Mouse (Mus musculus) kidney, postnatal 4 days (tissue): ENCODE results near the gene Igf1.

Experiments
- DNase-seq, 2 experiments: peaks; one replicate each; pipeline ENCODE4 v3.0.0; 2021; ENCODE audit warnings: mixed read lengths in 2 of 2

The Igf1 gene

DNA sequence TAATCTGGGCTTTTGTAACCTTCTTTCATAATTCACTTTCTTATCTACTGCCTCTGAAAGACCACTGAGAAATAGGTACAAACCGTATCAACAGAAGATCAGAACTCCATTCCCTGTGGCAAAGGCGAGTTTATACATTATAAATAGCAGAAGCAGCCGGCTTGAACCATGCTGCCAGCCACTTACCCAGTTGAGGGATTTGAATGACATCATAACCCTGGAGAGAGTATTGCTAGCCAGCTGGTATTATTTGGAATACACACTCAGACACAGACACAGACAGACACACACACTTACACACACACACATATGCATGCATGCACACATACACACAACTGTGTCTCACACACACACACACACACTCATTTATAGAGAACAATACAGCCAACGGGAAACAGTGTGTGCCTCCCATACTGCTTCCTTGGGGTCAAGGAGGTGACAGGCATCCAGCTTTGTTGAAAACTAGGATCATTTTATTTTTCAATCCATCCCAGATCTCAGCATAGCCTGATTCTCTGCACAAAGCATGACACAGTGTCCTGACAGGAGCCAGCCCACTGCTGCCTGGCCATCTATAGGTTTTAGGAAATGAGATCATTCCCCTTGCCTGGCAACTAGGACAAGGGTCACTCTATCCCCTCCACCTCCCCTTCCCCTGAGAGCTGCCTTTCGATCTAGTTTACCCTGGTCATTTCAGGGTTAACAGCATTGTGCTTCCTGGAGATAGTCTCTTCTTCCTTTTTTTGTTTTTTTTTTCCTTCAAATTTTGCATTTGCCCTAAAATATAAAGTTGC, at the start of gene Igf1:
Gene Igf1, plus strand, starts transcription at position 253 of the 794 bp plus-strand sequence.
- no peak for DNase-seq

DNA sequence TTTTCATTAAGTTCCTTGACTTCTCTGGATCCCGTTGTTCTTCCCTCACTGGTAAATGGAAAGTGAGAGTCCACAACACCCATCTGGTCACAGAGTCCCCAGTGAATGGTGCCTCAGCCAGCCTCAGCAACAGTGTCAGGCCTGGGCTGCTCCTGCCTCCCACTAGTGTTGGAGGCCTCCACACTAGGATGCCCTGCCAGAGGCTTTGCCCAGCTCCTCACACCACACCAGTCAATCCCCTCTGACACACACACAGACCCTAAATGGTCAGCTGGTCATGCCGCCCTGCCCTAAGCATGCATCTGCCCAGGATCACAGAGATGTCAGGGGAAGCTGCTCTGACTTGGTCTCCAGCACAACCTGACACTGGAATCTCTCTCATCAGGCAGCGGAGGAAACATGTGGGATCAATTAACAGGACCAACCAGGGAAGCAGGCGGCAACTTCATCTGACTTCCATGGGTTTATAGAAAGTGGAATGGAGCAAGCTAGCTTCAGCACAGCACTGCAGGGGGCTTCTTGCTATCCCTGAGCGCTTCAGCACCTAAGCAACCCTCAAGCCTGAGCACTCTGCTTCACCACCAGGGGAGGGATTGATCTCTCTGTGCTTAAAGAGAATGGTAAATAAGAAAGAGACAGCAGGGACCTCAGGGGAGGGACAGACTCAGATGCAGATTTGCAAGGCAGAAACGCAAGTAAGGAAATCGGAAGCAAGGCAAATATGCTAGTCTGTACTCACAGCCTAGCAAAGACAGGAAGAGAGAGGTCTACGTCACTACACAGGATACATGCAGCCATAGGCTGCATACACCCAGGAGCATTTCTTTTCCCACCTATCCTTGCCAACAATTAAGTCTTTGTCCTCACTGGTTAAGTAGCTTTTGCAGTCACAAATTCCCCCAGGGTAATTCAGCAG, 45.6 kb upstream of the Igf1 start:
- no peak for DNase-seq

DNA sequence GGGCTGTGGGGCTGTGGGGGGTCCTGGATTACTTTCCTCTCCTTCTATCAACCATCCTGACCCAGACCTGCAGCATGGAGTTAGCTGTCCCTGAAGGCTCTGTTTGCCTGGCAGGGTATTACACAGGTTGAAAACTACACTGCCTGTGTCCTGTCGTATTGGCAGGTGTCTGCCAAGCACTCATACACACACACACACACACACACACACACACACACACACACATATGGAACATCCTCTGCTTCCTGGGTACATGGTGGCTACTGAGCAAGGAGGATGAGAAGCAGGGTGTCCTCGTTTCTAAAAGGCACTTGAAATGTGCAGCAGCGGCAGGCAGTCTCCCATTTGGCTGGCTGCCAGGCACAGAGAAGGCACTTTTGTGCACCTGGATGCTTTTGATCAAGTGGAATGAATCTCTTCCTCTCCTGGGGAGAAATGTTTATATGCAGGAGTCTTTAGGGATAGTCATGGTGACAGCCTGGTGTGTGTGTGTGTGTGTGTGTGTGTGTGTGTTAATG, 44.9 kb upstream of the Igf1 start:
- peak; percentile 22 to 31 for DNase-seq

DNA sequence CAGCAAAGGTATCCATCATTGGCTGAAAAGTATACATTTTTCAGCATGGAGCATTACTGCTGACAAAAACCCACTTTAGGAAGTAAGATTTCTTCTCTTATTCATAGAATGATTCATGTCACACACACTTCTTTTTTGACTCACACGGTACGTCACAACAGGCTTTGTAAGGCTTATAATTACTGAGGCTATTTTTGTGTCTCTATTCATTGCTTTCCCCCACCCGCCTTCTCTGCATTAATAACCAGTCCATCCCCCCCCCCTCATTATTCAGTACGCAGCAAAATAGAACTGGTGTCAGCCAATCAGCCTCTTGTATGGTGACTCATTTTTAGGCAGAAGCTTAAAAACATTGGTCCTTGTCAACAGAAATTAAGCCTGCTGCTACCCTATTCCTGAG, 41.2 kb upstream of the Igf1 start:
- no peak for DNase-seq

DNA sequence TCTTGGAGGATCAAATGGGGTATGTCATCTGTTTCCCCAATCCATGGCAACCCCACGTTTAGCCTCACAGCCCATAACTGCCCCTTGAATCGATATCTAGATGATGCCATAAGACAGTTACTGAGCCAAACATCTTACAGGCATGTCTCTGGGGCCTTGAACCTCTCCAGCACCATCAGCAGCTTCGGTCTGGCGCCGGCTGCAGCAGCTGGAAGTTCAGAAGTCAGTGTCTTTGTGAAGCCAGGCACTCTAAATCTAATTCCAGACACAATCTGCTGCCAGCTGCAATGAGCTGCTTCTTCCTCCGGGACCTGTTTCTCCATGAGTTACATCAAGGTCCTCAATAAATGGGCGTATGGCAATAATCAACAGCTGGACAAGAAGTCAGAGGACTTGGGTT, 40.3 kb upstream of the Igf1 start:
- DNase-seq, result peak; percentile 17 to 20

DNA sequence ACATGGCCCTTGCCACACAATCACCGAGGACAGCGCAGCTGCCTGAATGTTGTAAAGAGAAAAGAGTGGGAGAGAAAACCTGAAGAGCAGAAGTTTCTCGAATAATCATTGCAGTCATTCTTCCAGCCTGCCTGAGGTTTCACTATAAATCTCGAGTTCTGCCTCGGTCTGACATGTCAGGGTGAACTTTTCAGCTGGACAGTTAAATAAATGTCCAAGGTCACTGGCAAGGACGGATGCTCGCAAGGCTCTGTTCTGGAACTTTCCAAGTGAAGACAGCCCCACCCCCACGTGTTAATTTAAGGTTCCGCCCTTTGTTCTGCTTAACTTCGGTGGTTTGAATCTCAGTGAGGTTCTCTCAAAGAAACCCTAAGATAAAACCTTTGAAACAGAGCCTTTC, 36.2 kb upstream of the Igf1 start:
- peak in 1 of 2 experiments; percentile 21 for DNase-seq

DNA sequence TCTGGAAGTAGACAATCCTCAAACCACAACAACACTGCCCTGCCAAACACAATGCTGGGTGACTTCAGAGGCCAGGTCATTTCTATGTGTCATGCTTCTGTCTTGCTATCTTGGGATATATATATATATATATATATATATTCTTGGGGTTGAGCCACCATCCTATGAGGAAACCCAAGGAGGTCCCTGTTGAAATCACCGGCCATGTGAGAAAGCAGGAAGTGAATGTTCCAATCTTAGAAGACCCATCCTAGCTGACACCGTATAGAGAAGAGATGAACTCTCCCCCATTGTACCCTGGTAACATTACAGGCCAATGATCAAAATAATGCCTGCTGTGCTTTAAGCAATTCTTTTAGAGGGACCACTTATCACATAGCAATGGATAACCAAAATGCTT, 28.1 kb upstream of the Igf1 start:
- no peak for DNase-seq

DNA sequence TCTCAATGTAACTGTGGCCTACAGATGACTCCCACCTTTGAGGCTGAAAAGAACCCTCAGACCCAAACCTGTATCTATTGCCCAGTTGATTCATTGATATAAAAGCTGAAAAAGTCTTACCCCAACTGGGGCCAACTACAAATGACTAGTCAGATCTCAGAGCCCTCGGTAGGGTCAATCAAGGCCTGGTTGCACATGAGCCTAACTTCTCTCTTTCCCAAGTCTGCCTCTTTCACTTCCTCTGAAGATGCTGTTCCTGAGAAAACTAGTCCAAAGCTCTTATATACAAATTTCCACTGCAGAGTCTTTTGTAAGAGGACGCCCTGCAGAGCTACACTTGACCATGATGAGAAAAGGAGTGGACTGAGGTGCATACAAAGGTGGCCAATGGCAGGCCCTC, 27.4 kb upstream of the Igf1 start:
- DNase-seq, result no peak

DNA sequence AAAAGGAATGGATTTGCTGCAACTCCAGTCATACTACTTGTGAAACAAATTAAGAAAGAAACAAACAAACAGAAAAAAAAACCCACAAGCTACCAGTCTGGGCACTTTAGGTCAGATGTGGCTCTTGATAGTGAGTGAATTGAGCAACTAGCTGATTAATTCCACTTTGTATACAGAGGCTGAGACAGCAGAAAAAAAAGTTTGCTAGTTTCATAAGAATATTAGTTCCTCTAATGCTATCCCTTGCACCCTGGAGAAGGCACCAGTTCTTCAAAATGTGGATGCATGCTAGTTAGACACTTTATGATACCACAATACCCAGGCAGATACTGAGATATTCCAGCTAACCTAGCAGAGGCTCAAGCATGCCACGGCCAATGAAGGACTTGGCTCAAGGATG, 26.0 kb upstream of the Igf1 start:
- no peak for DNase-seq

DNA sequence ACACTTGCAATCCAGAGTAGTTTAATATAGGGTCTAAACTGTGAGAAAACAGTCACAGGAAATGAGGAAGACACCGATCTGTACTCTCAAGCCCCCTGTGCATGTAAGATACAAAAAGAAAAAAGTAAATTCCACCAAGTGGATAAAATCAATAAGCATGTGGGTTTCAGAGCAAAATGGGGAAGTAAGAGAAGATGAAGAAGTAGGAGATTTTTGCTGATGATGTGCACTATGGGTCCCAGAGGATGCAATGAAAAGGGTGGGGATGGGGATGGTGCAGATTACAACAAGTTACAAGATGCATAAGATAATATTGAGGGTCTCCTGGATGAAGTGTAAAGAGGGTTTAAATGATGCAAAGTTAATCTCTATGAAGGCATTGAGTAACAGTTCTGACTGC, 18.6 kb upstream of the Igf1 start:
- DNase-seq, result no peak

DNA sequence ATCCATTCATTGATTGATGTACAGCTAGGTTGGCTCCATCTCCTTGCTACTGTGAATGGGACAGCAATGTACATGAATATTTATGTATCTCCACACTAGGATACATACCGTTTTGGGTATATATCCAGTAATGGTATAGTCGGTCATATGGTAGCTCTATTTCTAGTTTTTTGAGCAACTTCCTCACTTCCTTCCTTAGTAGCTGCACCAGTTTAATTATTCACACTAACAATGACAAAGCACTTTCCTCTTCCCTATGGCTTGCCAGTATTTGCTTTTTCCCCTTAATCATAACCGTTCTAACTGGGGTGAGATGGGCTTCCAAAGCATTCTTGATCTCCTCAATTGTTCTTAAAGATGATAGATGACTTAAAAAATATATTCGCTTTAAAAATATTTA, 15.6 kb upstream of the Igf1 start:
- no peak for DNase-seq

DNA sequence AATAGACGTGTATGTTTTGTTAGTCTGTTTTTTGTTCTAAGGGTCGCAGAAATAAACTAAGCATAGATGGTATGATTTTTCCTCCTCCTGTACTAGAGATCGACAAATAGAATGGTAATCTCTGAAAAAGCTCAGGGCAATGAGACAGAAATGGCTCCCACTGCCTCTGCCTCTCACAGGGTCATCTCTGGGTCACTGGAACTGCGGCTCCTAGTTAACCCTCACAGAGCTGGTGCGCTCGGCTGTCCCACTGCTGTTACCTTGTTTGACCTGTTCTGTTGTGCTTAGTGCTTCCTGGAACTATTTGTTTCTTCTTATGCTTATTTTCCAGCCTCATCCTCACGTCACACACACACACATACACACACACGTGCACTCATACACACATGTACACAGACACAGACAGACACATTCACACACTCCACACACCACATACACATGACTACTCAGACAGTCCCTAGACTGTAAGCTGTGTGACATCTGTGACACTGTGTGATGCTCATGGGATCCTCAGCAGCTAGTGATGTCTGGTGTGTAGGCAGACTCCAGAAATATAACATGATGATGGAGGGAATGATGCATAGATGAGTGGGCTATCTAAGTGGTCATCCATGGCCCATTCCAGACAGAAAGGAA, 13.0 kb upstream of the Igf1 start:
- DNase-seq, result no peak

DNA sequence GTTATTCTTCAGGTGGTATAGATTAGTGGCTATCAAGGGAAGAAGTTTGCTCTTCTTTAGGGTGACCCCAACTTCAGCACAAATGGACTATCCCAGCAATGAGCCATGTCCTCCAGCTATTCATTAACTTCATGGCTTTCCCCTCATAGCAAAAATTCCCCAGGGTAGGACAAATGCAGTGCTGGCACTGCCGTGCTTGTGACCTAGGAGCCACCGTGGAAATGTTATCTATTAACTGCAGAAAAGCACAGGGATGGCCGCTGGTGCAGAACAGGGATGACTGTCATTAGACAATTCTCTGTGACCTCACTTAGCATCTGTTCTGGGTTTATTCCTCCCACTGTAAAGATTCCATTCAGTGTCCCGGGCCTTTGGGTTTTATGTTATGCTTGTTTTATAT, 10.2 kb upstream of the Igf1 start:
- peak in 1 of 2 experiments; percentile 55 for DNase-seq

DNA sequence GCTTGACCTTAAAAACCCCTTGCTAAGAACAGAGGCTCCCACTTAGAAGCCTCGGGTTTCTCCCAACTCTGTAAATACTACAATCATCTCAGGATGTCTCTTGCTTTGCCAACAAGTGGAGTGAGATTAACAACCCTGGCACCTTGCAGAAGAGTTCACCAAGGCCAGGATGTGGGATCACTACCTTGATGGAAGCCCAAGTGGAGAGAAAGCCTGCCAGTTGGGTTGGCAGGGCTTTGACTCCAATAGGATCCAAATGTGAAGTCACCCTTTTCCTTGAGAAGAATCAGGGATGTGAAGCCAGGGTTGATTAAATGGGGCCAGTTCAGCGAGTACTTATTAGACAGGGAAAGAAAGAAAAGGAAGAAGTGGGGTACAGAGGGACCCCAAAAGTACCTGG, 9.6 kb upstream of the Igf1 start:
- no peak for DNase-seq

DNA sequence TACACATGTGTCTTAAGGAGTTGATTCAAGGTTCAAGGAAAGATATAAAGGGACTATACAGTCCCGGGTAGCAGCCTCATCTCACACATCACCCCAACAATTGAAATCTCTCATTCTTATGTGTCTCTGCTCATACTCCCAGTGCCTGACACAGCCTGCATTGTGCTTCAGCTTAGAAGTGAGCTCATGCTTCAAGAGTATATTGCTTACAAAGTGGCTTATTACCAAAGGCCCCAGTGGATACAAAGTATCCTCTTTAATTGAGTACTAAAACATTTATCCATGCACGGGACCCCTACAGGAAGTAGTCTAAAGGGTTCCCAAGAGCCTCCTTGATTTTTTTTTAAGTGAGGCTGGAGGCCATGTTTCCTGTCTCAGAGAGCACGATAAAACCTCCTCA, 6.6 kb upstream of the Igf1 start:
- DNase-seq, result no peak

DNA sequence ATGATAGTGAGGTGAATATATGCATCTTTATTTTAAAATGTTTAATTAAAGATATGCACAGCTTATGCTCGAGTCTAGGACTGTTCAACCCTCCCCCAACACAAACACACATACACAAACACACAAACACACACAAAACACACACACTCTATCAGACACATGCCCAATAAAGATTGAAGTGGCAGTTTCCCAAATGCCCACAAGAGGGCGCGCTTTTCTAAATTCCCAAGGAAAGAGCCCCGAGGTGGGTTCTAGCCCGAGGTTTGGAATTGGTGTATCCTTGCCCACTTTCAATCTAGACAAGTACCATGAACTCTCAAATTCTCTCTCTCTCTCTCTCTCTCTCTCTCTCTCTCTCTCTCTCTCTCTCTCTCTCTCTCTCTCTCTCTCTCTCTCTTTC, 3.7 kb upstream of the Igf1 start:
- DNase-seq, result peak; percentile 80 to 82

DNA sequence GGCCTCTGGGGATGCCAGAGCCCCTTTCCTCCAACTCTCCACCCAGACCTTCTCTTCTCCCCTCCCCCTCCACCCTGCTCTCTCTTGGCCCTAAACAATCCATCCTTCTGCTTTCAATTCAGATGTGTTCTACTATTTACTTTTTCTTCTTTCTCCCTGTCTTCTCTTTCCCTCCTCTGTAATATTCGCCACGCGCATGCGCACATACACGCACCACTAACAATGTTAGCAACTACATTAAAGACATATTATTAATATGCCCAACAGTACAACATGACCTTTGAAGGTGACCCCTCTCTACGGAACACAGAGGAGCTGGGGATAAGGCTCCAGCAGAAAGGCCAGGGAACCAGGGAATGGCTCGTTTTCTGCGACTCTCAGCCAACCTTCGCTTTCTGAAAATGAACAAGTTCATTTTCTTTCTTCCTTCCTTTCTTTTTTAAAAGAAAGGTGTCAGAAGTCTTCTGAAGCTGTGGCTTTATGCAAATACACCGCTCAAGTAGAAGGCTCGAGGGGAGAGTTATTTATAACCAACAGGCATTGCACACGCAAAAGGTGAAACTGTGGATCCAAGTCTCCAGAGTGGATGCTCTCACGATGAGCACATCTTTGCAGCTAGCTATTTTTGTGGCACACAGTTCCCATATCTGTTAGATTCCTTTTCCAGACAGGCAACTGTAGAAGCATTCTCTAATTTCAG, 2.5 kb upstream of the Igf1 start:
- DNase-seq, result no peak

DNA sequence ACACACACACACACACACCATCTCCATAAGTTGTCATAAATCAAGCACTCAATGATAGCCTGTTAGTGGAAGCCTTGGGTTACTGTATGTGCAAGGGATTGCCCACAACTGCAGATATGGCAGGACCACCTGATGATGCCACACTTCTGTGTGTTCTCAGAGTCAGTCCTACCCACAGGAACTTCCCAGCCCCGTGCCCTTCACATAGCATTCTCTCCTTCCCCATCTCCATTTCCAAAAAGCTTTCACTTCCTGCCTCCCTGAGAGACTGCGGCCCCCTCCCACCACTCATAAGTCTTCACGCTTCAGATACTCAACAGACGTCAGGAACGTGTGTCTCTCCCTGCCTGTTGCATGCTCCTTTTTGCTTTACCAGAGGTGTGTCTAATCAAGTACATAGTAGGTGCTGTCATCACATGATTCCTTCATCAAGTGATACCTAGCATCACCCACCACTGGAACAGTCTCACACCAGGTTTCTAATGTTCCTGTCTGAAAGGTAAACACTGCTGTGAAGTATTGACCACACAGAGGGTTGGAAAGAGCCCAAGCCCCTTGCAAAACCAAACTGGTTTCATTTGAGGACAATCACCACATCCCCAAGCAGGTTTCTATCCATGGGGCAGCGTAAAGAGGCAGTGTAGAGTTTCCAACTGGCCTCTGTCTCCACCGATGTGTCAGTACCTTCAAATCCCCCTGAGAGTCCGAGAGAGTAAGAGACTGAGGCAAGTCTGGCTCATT, 680 bp upstream of the Igf1 start:
- DNase-seq, result no peak

DNA sequence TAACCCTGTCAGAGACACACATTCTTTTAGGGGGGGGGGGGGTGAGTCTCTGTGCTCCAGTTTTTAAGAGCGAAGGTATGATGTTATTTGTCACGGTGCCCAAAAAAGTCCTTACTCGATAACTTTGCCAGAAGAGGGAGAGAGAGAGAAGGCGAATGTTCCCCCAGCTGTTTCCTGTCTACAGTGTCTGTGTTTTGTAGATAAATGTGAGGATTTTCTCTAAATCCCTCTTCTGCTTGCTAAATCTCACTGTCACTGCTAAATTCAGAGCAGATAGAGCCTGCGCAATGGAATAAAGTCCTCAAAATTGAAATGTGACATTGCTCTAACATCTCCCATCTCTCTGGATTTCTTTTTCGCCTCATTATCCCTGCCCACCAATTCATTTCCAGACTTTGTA, 874 bp downstream of the Igf1 start:
- peak in 1 of 2 experiments; percentile 27 for DNase-seq

DNA sequence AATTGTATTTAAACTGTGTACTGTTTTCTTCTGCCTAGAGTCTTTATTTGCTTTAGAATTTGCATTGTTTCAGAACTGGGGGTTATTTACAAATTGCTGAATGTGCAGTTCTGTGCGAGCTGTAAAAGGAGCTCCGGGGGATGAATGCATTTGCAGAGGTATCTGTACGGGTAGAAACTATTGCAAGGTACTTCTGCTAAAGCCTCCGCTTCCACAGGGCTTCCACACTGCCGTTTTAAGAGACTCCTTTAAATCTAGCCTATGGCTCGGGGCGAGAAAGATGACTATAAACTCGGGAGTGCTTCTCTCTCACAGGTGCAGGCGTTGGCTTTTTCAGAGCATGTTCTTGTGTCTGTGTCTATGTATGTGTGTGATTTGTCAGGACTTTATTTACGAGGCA, 1.4 kb downstream of the Igf1 start:
- DNase-seq, result peak in 1 of 2 experiments; percentile 25

DNA sequence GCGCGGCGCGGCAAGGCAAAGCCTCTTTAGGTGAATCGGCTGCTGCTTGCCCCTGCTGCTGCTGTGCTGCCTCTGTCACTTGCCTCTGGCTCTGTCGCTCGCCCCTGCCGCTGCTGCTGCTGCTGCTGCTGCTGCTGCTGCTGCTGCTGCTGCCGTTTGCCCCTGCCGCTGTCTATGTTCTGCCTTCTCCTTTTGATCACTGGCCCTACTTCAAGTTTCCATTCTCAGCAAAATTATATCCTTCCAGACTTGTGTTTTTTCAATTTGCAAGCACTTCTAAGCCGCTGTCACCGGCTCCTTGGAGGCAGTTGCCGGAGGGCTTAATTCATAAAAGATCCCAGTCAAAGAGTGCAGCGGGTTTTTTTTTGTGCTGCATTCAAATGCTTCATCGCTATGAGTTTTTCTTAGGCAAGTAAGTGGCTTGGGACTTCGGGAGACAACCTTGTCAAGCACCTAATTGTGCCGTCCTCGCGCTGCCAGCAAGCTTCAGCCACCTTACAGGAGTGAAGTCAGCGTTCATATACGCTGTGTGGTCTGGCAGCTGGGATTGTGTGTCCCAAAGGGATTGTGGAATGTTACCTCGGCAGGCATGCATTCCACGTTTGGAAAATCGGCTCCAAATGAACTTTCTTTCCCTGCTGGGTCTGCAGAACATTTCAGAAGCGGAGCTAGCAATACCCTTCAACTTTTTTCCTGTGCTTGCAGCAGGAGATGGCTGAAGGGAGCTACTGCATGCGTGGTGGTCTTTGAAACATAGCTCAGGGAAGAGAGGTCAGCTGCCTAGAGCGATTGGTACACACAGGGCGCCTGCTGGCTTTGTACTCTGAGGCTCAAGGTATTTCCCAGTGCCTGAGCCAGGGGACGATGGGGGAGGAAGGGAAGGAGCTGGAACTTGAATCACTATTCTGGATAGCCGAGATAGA, 2.4 kb downstream of the Igf1 start:
- DNase-seq, result peak; percentile 52 to 69
